Mouse (Mus musculus) ovary, postnatal 14 days (tissue): Measurements from ENCODE around the gene Pgc.

Experiments
- DNase-seq: peaks from one replicate; pipeline ENCODE4 v3.0.0; 2022; ENCODE audit warnings: low spot score

Gene Pgc

GRCm38 (mm10) chr17:47783445-47784223 is 57.0 kb downstream of the Pgc start:
- DNase-seq: no peak
